Mouse (Mus musculus): ENCODE results near the gene Bmp6.
A peak's percentile ranks its signal among the peaks of the same experiment; 100 is the strongest.

Bmp6 gene

GRCm38 (mm10) chr13:38440240-38440639 lies 95.3 kb downstream of the Bmp6 start:
- DNase-seq = no peak

GRCm38 (mm10) chr13:38448516-38449015 lies 103.7 kb downstream of the Bmp6 start:
- no peak for DNase-seq

GRCm38 (mm10) chr13:38450051-38450971 lies 105.4 kb downstream of the Bmp6 start:
- no peak for DNase-seq

GRCm38 (mm10) chr13:38451446-38451845 lies 106.5 kb downstream of the Bmp6 start:
- no peak for DNase-seq

GRCm38 (mm10) chr13:38463410-38463809 lies 118.5 kb downstream of the Bmp6 start:
- DNase-seq = no peak

- no peak for DNase-seq
Measured at GRCm38 (mm10) chr13:38470882-38471281, 126.0 kb downstream of the Bmp6 start.

GRCm38 (mm10) chr13:38472636-38473035 lies 127.7 kb downstream of the Bmp6 start:
- DNase-seq = no peak

GRCm38 (mm10) chr13:38473497-38473896 lies 128.6 kb downstream of the Bmp6 start:
- no peak for DNase-seq

- DNase-seq = no peak
Measured at GRCm38 (mm10) chr13:38476936-38477335, 132.0 kb downstream of the Bmp6 start.

- no peak for DNase-seq
Measured at GRCm38 (mm10) chr13:38481021-38481420, 136.1 kb downstream of the Bmp6 start.

- DNase-seq = no peak
Measured at GRCm38 (mm10) chr13:38484701-38485100, 139.8 kb downstream of the Bmp6 start.

- no peak for DNase-seq
Measured at GRCm38 (mm10) chr13:38486767-38487166, 141.9 kb downstream of the Bmp6 start.

GRCm38 (mm10) chr13:38496715-38497114 lies 151.8 kb downstream of the Bmp6 start:
- DNase-seq = no peak

GRCm38 (mm10) chr13:38501314-38501713 lies 156.4 kb downstream of the Bmp6 start:
- no peak for DNase-seq

GRCm38 (mm10) chr13:38503137-38503849 lies 158.4 kb downstream of the Bmp6 start:
- peak; percentile 25 for DNase-seq

- peak; percentile 40 for DNase-seq
Measured at GRCm38 (mm10) chr13:38506320-38506719, 161.4 kb downstream of the Bmp6 start.

GRCm38 (mm10) chr13:38506936-38507335 lies 162.0 kb downstream of the Bmp6 start:
- DNase-seq = no peak

GRCm38 (mm10) chr13:38509681-38510341 lies 164.9 kb downstream of the Bmp6 start:
- DNase-seq = no peak

- no peak for DNase-seq
Measured at GRCm38 (mm10) chr13:38511979-38512378, 167.1 kb downstream of the Bmp6 start.

- no peak for DNase-seq
Measured at GRCm38 (mm10) chr13:38513921-38514320, 169.0 kb downstream of the Bmp6 start.

GRCm38 (mm10) chr13:38515431-38515830 lies 170.5 kb downstream of the Bmp6 start:
- DNase-seq = no peak

GRCm38 (mm10) chr13:38515845-38516244 lies 170.9 kb downstream of the Bmp6 start:
- no peak for DNase-seq

- no peak for DNase-seq
Measured at GRCm38 (mm10) chr13:38516582-38516981, 171.7 kb downstream of the Bmp6 start.
